Mouse (Mus musculus): ENCODE data around the gene Adora1.

DNA sequence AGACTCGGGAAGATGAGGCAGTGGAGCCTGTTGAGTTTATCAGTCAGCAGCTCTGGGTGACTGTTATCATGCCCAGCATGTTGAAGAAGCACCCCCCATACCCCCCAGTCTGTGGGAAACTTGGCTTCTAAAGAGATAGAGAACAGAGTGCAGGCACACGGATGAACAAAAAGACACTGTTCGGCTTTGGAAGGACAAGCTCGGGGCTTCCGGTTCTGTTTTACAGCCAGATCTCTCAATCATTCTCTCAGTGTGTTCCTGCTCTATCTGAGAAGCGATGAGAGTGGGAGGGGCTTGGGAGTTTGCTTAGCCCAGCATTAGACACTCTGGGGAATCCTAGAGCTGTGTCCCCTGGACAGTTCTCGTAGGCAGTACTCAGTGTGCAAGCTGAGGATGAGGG is 21.8 kb downstream of the Adora1 start:
- TF ChIP-seq POLR2A (IDR thresholded peaks at IDR 0.05; ENCODE audit: insufficient read length, low read depth) (no peak), MYOD1 (IDR thresholded peaks at IDR 0.05; ENCODE audit: control insufficient read depth in 1 of 3, insufficient read length in 2 of 3, low read depth in 2 of 3) (no peak), POLR2AphosphoS2 (IDR thresholded peaks at IDR 0.05; ENCODE audit: insufficient read length, low read depth) (no peak), REST (IDR thresholded peaks at IDR 0.05; ENCODE audit: insufficient read depth, insufficient read length) (no peak), MYOG (IDR thresholded peaks at IDR 0.05; ENCODE audit: control insufficient read depth in 1 of 3, insufficient read depth in 1 of 3, insufficient read length in 2 of 3, low read depth in 2 of 3) (no peak), E2F4 (IDR thresholded peaks at IDR 0.05; ENCODE audit: insufficient read depth) (no peak), CEBPB (IDR thresholded peaks at IDR 0.05; ENCODE audit: insufficient read depth, poor library complexity, severe bottlenecking) (no peak), TCF3 (IDR thresholded peaks at IDR 0.05; ENCODE audit: insufficient read length, low read depth) (no peak), USF1 (IDR thresholded peaks at IDR 0.05; ENCODE audit: low read depth) (no peak), MAX (IDR thresholded peaks at IDR 0.05; ENCODE audit: low read depth) (no peak)
